Mouse (Mus musculus): ENCODE results near the gene Pusl1. TPM values are rescaled to one million over a fixed set of nuclear protein-coding genes. Genes with fewer than 3 reads are reported as not detected.

The Pusl1 gene
- total RNA-seq (2021): 10 to 100 TPM; 18.1 to 19.1 TPM

GRCm38 (mm10) chr4:155891551-155892001, at the start of gene Pusl1, which contains the start of gene Acap3:
Gene Pusl1 (minus strand): TSS chr4:155891781.
Gene Acap3 (plus strand): TSS chr4:155891822.
- intact Hi-C loops (cut with DNase I): loop anchor here (2.0 kb wide), 2 partner anchors 23 to 51 kb away; partner anchors contain the start of genes Cptp, Ints11 and Ube2j2
- DNase-seq: peak; percentile 97 to 98

DNA sequence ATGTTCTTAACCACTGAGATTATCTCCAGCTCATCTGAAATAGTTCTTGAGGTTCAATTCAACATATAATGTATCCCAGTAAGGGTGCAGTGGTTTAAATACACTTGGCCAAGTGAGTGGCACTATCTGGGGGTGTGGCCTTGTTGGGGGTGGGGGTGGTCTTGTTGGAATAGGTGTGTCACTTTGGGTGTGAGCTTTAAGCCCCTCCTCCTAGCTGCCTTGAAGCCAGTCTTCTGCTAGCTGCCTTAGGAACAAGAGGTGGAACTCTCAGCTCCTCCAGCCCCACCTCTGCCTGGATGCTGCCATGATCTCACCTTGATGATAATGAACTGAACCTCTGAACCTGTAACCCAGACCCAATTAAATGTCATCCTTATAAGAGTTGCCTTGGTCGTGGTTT, 40.5 kb upstream of the Pusl1 start:
- no peak for DNase-seq
- intact Hi-C loops (cut with DNase I): no loop called here

GRCm38 (mm10) chr4:155908751-155909150, 17.2 kb upstream of the Pusl1 start:
- peak in 1 of 2 experiments; percentile 0 for DNase-seq
- intact Hi-C loops (cut with DNase I): no loop called here

GRCm38 (mm10) chr4:155908281-155908680, 16.7 kb upstream of the Pusl1 start:
- peak; percentile 2 to 3 for DNase-seq

GRCm38 (mm10) chr4:155907003-155907402, 15.4 kb upstream of the Pusl1 start:
- DNase-seq: peak in 1 of 2 experiments; percentile 0
- intact Hi-C loops (cut with DNase I): no loop called here

More at GRCm38 (mm10) chr4:155908281-155908680, 16.7 kb upstream of the Pusl1 start:
- intact Hi-C loops (cut with DNase I): no loop called here

GRCm38 (mm10) chr4:155906125-155906524, 14.5 kb upstream of the Pusl1 start:
- DNase-seq: peak in 1 of 2 experiments; percentile 0
- intact Hi-C loops (cut with DNase I): no loop called here

DNA sequence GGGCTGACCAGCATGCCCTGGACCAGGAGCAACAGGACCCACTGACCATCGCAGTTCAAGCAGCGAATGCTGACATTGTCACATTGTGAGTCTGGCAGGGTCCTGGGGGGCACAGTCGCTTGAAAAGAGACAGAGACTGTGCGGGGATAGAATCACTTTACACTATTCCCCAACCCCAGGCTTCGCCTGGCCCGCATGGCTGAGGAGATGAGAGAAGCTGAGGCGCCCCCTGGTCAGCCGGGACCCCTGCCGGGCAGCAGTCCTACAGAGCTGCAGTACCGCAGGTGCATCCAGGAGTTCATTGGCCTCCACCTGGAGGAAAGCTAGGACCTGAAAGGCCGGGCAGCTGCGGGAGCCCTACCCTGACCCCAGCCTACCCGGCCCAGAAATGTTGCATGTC, 14.1 kb upstream of the Pusl1 start:
- intact Hi-C loops (cut with DNase I): no loop called here
- peak; percentile 0 for DNase-seq

- intact Hi-C loops (cut with DNase I): no loop called here
- peak; percentile 10 to 23 for DNase-seq
Observed at GRCm38 (mm10) chr4:155904318-155905102, 12.9 kb upstream of the Pusl1 start.

DNA sequence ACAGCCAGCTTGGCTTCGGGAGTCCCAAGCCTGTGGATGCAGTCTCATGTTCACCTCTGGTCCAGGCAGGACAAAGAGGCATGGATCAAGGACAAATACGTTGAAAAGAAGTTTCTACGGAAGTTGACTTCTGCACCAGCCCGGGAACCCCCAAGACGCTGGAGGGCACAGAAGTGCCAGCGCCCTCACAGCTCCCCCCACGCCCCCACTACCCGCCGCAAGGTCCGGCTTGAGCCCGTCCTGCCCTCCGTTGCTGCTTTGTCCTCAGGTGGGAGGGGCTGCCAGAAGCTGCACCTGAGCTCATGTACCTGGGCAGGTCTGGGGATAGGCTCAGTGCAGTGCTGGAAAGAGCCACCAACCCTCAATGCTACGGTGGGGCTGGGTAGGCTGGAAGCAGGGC, 11.7 kb upstream of the Pusl1 start:
- intact Hi-C loops (cut with DNase I): no loop called here
- peak in 1 of 2 experiments; percentile 0 for DNase-seq

DNA sequence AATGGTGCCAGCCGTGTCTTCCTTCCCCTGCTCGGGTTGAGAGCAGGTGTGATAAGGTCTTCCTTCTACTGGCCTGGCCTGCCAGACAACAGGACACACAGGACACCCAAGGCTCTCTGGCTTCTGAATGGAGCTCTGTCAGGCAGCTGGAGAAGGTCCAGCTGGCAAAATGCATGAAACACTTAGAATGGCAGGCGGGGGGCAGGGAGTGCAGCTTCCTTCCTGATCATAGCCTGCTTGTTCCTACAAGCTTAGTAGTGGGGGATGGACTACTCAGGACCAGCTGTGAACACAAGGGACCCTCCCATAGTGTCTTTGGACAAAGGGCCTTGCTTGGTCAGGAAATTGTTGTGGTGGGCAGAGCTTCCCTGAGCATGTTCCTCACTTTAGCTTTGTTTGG, 9.6 kb upstream of the Pusl1 start:
- peak; percentile 52 to 66 for DNase-seq
- intact Hi-C loops (cut with DNase I): no loop called here

DNA sequence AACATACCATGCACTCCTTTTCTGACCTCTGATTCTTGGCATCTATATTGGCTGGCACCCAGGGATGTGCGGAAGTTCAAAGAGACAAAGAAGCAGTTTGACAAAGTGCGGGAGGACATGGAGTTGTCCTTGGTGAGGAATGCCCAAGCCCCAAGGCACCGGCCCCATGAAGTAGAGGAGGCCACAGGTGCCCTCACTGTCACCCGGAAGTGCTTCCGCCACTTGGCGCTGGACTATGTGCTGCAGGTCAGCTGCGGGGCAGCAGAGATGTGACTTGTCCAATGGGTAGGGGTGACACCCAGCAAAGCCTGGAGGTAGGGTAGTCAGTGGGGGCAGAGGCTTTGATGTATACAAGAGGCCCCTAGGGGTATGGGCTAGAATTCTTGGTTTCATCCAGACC, 7.8 kb upstream of the Pusl1 start:
- DNase-seq: peak in 1 of 2 experiments; percentile 0
- intact Hi-C loops (cut with DNase I): no loop called here

DNA sequence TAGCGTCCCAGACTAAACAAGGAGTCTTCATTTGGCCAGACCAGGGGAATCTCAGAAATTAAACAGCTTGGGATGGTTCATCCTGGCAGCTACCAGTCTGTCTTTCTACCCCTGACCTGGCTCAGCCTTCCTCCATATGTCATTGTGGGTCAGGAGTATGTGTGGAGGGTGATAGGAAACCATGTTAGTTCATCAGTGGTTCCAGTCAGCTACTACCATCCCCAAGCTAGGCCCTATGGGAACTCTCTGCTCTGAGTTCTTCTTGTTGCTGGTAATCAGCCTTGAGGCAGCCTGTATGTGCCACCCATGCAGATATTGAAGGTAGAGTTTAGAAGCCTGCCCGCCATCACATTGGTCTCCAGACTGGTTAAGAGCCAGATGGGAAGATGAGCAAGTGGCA, 6.7 kb upstream of the Pusl1 start:
- no peak for DNase-seq
- intact Hi-C loops (cut with DNase I): no loop called here

DNA sequence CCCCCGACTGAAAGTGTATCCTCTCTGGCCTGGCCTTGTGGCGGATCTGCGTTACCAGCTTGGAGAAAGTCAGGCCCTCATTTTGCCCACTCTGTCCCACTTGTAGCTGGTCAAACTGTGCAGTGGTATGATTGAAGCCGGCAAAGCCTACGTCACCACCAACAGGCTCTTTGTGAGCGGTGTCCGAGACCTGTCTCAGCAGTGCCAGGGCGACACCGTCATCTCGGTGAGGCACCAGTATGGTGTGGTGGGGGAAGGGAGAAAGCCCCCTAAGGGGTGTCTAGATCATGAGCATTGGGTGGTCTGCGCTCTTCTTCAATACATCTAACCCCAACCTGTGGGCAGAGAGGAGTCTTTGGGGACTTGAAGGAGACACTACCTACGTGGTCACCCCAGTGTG, 4.9 kb upstream of the Pusl1 start:
- no peak for DNase-seq
- intact Hi-C loops (cut with DNase I): no loop called here

DNA sequence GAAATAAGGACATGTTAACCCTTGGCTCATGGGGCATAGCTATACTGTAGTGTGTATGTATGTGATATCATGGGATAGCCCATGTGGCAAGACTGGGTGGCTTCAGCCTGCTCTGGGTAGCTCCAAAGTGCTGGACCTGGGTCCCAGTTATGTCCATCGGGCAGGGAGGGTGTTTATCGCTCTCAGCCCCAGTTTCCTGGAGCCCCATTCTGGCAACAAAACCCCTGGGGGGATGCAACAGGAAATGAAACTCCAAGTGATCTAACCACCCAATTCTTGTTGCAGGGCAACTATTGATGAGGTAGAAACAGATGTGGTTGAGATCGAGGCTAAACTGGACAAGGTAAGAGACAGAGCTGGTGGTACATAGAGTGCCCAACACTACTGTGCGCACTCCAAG, 4.2 kb upstream of the Pusl1 start:
- peak; percentile 4 to 8 for DNase-seq
- intact Hi-C loops (cut with DNase I): no loop called here

GRCm38 (mm10) chr4:155895216-155895615, 3.6 kb upstream of the Pusl1 start:
- intact Hi-C loops (cut with DNase I): no loop called here
- DNase-seq: peak; percentile 73 to 77

DNA sequence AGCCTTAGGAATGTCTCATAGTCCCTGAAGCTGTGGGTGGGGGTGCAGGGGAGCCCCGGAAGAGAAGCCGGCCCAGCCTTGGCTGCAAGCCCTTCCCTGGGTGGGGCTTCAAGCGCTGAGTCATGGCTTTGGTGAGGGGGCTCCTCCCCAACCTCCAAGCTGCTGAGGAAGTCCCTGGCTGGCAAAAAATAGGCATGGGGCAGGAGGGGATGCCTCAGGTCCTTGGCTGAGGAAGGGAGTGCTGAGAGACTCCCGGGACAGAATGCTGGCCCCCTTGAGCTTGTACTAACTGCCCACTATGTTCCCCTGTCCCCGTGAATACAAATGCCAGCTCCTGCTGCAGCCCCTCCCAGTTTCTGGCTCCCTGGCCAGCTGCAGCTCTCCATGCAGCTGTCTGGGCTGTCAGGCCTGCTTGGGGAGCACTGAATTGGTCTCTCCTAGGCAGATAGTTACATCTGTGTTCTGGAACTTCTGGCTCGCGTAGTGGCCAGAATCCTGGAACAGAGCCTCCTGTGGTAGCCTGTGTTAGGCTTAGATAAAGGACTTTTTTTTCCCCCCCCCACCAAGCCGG, 2.8 kb upstream of the Pusl1 start:
- intact Hi-C loops (cut with DNase I): no loop called here
- DNase-seq: peak; percentile 83 to 86

DNA sequence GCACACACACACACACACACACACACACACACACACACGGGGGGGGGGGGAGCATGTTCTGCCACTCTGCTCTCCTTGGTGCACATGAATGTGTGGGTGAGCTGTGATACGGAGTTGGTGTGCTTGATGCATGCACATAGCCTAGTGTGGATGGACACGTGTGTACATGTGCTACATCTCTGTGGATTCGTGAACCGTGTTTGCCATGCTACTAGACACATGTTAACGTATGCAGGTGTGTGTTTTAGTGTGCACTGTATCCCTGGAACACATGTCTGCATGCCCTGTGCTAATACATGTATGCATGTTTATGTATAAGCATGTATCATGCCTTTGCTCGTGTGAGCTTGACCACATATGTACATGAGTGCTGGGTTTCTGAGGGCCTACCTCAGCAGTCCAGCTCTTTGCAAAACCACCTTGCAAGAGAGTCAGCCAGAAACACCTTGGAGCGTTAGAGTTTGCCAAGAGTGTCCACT, 1.7 kb upstream of the Pusl1 start:
- intact Hi-C loops (cut with DNase I): loop anchor here (2.0 kb wide), 2 partner anchors 24 to 50 kb away; partner anchors contain the start of genes Cptp, Ints11 and Ube2j2
- peak in 1 of 2 experiments; percentile 0 for DNase-seq

DNA sequence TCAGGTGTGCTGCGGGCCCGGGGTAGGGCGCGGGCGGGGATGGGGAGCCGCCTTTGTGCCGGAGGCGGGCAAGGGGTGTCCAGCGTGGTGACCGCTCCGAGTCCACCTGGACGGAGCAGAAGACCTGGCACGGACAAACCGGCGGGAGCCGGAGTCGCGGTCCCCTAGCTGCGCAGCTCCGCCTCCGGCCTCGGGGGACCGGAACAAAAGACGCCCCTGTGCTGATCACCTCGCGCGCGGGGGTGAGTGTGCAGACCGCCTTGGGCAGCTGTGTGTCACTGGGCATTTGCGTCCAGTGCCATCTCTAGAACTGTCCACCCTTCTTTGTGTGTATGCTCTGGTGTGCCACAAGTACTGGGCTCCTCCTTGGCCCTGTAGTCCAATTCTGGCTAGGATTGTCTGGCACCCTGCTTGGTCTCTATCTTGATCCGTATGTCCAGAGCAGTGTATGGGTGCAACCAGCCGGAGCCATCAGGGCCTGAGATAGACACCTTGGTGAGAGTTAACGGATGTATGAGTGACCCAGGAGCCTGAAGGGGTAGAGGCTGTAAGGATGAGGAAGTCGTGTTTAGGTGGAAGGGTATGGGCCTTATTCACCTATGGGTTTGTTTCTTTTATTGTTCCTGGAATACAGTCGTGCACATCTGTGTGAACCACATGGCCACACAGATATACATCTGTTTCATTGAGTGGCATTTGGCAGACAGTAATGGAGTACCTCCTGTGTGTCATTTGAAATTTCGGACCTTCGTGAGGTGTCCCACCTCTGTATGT, 1.0 kb upstream of the Pusl1 start:
- DNase-seq: peak; percentile 35 to 49
- intact Hi-C loops (cut with DNase I): loop anchor here (2.0 kb wide), 2 partner anchors 24 to 50 kb away; partner anchors contain the start of genes Cptp, Ints11 and Ube2j2

DNA sequence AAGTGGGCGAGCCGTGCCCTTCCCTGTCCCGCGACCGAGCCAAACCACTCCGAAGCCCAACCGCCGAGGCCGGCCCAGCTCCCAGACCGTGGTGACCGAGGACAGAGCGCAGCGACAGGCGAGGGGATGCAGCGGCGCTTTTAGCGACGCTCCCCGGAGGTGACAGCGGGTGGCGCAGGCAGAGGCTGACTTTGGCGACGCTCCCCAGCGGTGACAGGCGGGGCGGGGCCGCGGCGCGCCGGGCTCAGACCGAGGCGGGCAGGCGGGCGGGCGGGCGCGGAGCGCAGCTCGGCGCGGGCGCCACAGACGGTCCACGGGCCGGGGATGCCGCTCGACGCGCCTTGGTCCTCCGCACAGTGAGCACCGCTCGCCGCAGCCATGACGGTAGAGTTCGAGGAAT, 436 bp upstream of the Pusl1 start:
- peak; percentile 90 for DNase-seq
- intact Hi-C loops (cut with DNase I): loop anchor here (2.0 kb wide), 2 partner anchors 23 to 51 kb away; partner anchors contain the start of genes Cptp, Ints11 and Ube2j2

- intact Hi-C loops (cut with DNase I): no loop called here
- no peak for DNase-seq
Observed at GRCm38 (mm10) chr4:155891011-155891471, 540 bp downstream of the Pusl1 start.

DNA sequence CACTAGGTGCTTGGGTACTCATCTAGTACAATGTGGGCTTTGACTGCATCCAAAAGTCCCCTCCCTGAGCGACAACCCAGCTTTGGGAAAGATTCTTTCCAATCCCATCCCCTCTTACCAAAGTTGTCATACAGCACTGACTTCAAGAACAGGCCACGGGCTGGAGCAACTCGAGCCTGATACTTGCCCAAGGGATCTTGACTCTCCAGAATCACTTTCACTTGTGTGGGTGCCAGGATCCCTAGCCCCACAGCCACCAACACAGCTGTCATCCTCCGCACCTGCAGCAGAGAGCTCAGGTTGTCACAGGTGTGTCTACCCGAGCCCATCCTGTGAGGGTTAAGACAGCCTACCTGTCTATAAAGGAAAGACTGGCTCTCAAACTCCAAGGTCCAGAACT, 2.3 kb downstream of the Pusl1 start:
- no peak for DNase-seq
- intact Hi-C loops (cut with DNase I): no loop called here
